Mouse (Mus musculus): ENCODE data around the gene Mrpl35. TPM values are rescaled to one million over a fixed set of nuclear protein-coding genes. Genes with fewer than 3 reads are reported as not detected.

Mrpl35 gene
- polyA plus RNA-seq, 1 experiment from 2014 or later: 70.8 TPM

GRCm38 (mm10) chr6:71783165-71783564 lies 43.6 kb downstream of the Mrpl35 start:
- Histone ChIP-seq H3K36me3 (replicated peaks) (no peaks in the 10 kb centered on the region), H3K27ac (replicated peaks) (no peak overlapping the region), H3K9me3 (no peaks in the 10 kb centered on the region), H3K4me3 (no peak overlapping the region), H3K27me3 (replicated peaks; ENCODE audit: low read depth, poor library complexity, severe bottlenecking) (no peaks in the 10 kb centered on the region), H3K4me1 (no peaks in the 10 kb centered on the region)
- DNase-seq (ENCODE audit: low spot score): no peak
- 93% methylated on average over 5 of the region's 5 CpGs for WGBS

GRCm38 (mm10) chr6:71780431-71780830 lies 46.3 kb downstream of the Mrpl35 start:
- 88% methylated on average over 7 of the region's 7 CpGs for WGBS
- H3K4me1 ChIP-seq: no peaks in the 10 kb centered on the region
- H3K4me3 ChIP-seq: no peak overlapping the region
- no peak overlapping the region for H3K27ac ChIP-seq (replicated peaks)
- H3K36me3 ChIP-seq (replicated peaks): no peaks in the 10 kb centered on the region
- no peaks in the 10 kb centered on the region for H3K27me3 ChIP-seq (replicated peaks; ENCODE audit: low read depth, poor library complexity, severe bottlenecking)
- no peak for DNase-seq (ENCODE audit: low spot score)
- no peaks in the 10 kb centered on the region for H3K9me3 ChIP-seq

- no peaks in the 10 kb centered on the region for H3K36me3 ChIP-seq (replicated peaks)
- 70% methylated on average over 2 of the region's 2 CpGs for WGBS
These were observed 46.9 kb downstream of the Mrpl35 start for GRCm38 (mm10) chr6:71779831-71780230.

GRCm38 (mm10) chr6:71778016-71778415 lies 48.8 kb downstream of the Mrpl35 start:
- DNase-seq (ENCODE audit: low spot score): no peak
- Histone ChIP-seq H3K4me1 (no peaks in the 10 kb centered on the region), H3K9me3 (no peaks in the 10 kb centered on the region), H3K27ac (replicated peaks) (no peak overlapping the region), H3K36me3 (replicated peaks) (no peaks in the 10 kb centered on the region), H3K4me3 (no peak overlapping the region), H3K27me3 (replicated peaks; ENCODE audit: low read depth, poor library complexity, severe bottlenecking) (no peaks in the 10 kb centered on the region)
- 88% methylated on average over 5 of the region's 5 CpGs for WGBS

More at GRCm38 (mm10) chr6:71779831-71780230, 46.9 kb downstream of the Mrpl35 start:
- H3K27me3 ChIP-seq (replicated peaks; ENCODE audit: low read depth, poor library complexity, severe bottlenecking): no peaks in the 10 kb centered on the region
- H3K27ac ChIP-seq (replicated peaks): no peak overlapping the region
- H3K9me3 ChIP-seq: no peaks in the 10 kb centered on the region
- DNase-seq (ENCODE audit: low spot score): no peak
- no peaks in the 10 kb centered on the region for H3K4me1 ChIP-seq
- no peak overlapping the region for H3K4me3 ChIP-seq

- Histone ChIP-seq H3K4me3 (no peak overlapping the region), H3K9me3 (no peaks in the 10 kb centered on the region), H3K36me3 (replicated peaks) (no peaks in the 10 kb centered on the region), H3K27ac (replicated peaks) (no peak overlapping the region), H3K27me3 (replicated peaks; ENCODE audit: low read depth, poor library complexity, severe bottlenecking) (no peaks in the 10 kb centered on the region), H3K4me1 (no peaks in the 10 kb centered on the region)
- WGBS: 90% methylated on average over 7 of the region's 7 CpGs
- no peak for DNase-seq (ENCODE audit: low spot score)
These were observed 54.0 kb downstream of the Mrpl35 start for GRCm38 (mm10) chr6:71772636-71773208.

- Histone ChIP-seq H3K4me3 (no peak overlapping the region), H3K4me1 (no peaks in the 10 kb centered on the region), H3K9me3 (no peaks in the 10 kb centered on the region), H3K27me3 (replicated peaks; ENCODE audit: low read depth, poor library complexity, severe bottlenecking) (no peaks in the 10 kb centered on the region), H3K36me3 (replicated peaks) (no peaks in the 10 kb centered on the region), H3K27ac (replicated peaks) (no peak overlapping the region)
- 87% methylated on average over 6 of the region's 6 CpGs for WGBS
- DNase-seq (ENCODE audit: low spot score): no peak
These were observed 54.6 kb downstream of the Mrpl35 start for GRCm38 (mm10) chr6:71772156-71772555.

GRCm38 (mm10) chr6:71771282-71771681 lies 55.5 kb downstream of the Mrpl35 start:
- H3K27ac ChIP-seq (replicated peaks): no peak overlapping the region
- WGBS: 89% methylated on average over 4 of the region's 4 CpGs
- no peaks in the 10 kb centered on the region for H3K4me1 ChIP-seq
- no peaks in the 10 kb centered on the region for H3K27me3 ChIP-seq (replicated peaks; ENCODE audit: low read depth, poor library complexity, severe bottlenecking)
- DNase-seq (ENCODE audit: low spot score): no peak
- no peaks in the 10 kb centered on the region for H3K36me3 ChIP-seq (replicated peaks)
- no peaks in the 10 kb centered on the region for H3K9me3 ChIP-seq
- H3K4me3 ChIP-seq: no peak overlapping the region

GRCm38 (mm10) chr6:71770856-71771255 lies 55.9 kb downstream of the Mrpl35 start:
- H3K4me3 ChIP-seq: no peak overlapping the region
- no peaks in the 10 kb centered on the region for H3K9me3 ChIP-seq
- H3K4me1 ChIP-seq: no peaks in the 10 kb centered on the region
- H3K36me3 ChIP-seq (replicated peaks): no peaks in the 10 kb centered on the region
- no peaks in the 10 kb centered on the region for H3K27me3 ChIP-seq (replicated peaks; ENCODE audit: low read depth, poor library complexity, severe bottlenecking)
- 98% methylated on average over 4 of the region's 4 CpGs for WGBS
- no peak for DNase-seq (ENCODE audit: low spot score)
- H3K27ac ChIP-seq (replicated peaks): no peak overlapping the region

GRCm38 (mm10) chr6:71769901-71770690 lies 56.7 kb downstream of the Mrpl35 start:
- no peaks in the 10 kb centered on the region for H3K27me3 ChIP-seq (replicated peaks; ENCODE audit: low read depth, poor library complexity, severe bottlenecking)
- no peak overlapping the region for H3K4me3 ChIP-seq
- H3K9me3 ChIP-seq: no peaks in the 10 kb centered on the region
- no peak overlapping the region for H3K27ac ChIP-seq (replicated peaks)
- H3K36me3 ChIP-seq (replicated peaks): no peaks in the 10 kb centered on the region
- H3K4me1 ChIP-seq: no peaks in the 10 kb centered on the region
- no peak for DNase-seq (ENCODE audit: low spot score)
- 84% methylated on average over 12 of the region's 12 CpGs for WGBS

GRCm38 (mm10) chr6:71767761-71768160 lies 59.0 kb downstream of the Mrpl35 start:
- no peaks in the 10 kb centered on the region for H3K27me3 ChIP-seq (replicated peaks; ENCODE audit: low read depth, poor library complexity, severe bottlenecking)
- H3K9me3 ChIP-seq: no peaks in the 10 kb centered on the region
- 75% methylated on average over 4 of the region's 4 CpGs for WGBS
- H3K4me3 ChIP-seq: no peak overlapping the region
- H3K36me3 ChIP-seq (replicated peaks): no peaks in the 10 kb centered on the region
- H3K27ac ChIP-seq (replicated peaks): no peak overlapping the region
- no peak for DNase-seq (ENCODE audit: low spot score)
- no peaks in the 10 kb centered on the region for H3K4me1 ChIP-seq

Other genes starting within 250 kb of the Mrpl35 start
- gene Kdm3a, start 194.0 kb downstream of the Mrpl35 start, polyA plus RNA-seq (2016; fragmentation: Nextera tagmentation; extraction: Ambion mirVana): 69.5 and 80.3 TPM in 2 replicates
- gene Reep1, start 119.4 kb downstream of the Mrpl35 start, polyA plus RNA-seq (2016; fragmentation: Nextera tagmentation; extraction: Ambion mirVana): 17.4 and 18.3 TPM in 2 replicates
- 215 and 220 TPM in 2 replicates for gene Immt, start 4.4 kb upstream of the Mrpl35 start, polyA plus RNA-seq (2016; fragmentation: Nextera tagmentation; extraction: Ambion mirVana)
- gene Ptcd3, start 81.8 kb upstream of the Mrpl35 start, polyA plus RNA-seq (2016; fragmentation: Nextera tagmentation; extraction: Ambion mirVana): 157 and 167 TPM in 2 replicates
- 49.6 and 53.7 TPM in 2 replicates for gene Polr1a, start 82.1 kb upstream of the Mrpl35 start, polyA plus RNA-seq (2016; fragmentation: Nextera tagmentation; extraction: Ambion mirVana)